Mouse (Mus musculus) heart, adult 9 months (tissue): Measurements from ENCODE around the gene Tas2r144.

Experiments used
- DNase-seq, 2 experiments: peaks; one replicate each; pipeline ENCODE4 v3.0.0; 2022; ENCODE audit warnings: low spot score in 2 of 2

The Tas2r144 gene

GRCm38 (mm10) chr6:42215028-42215427 lies at the start of gene Tas2r144:
Gene Tas2r144, plus strand, starts transcription at chr6:42215328.
- DNase-seq: no peak

- no peak for DNase-seq
Measured at GRCm38 (mm10) chr6:42182462-42182861, 32.7 kb upstream of the Tas2r144 start.

- no peak for DNase-seq
Measured at GRCm38 (mm10) chr6:42186230-42186629, 28.9 kb upstream of the Tas2r144 start.

DNA sequence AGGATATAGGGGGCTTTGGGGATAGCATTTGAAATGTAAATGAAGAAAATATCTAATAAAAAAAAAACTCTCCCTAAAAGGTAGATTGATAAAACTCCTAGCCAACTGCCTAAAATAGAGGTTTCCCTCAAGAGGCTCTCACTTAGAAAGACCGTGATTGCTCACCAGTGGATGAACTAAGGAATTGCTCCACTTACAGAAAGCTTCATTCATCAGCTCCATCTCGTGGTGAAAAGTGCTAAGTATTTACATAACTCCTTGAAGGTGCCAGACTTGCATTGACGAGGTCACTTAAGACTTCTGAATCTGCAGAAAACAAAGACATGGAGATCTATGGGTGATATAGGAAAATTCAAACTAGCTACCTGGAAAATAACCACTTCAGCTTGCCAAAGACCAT lies 17.4 kb upstream of the Tas2r144 start:
- DNase-seq: no peak

DNA sequence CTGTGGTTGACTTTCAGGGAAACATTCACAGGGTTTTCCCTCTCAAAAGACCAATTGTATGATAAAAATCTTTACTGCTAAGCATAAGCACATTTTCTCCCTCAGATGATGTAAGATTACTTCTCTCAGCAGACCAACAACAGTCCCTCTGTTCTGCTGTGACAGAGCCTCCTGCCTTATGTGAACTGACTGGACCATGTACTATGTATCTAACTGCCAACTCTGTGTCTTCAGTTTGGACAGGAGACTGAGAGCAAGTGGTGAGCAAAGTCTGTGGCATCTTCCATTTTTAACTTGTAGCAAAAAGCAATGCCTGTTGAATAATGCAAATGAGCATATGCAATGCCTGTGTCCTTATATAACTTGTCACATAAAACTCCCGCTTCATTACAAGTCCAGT lies 15.6 kb upstream of the Tas2r144 start:
- DNase-seq: no peak

- DNase-seq: no peak
Measured at GRCm38 (mm10) chr6:42222286-42222685, 7.2 kb downstream of the Tas2r144 start.

- no peak for DNase-seq
Measured at GRCm38 (mm10) chr6:42225046-42225445, 9.9 kb downstream of the Tas2r144 start.

GRCm38 (mm10) chr6:42227240-42228101 lies 12.3 kb downstream of the Tas2r144 start:
- peak in 1 of 2 experiments; percentile 58 for DNase-seq

DNA sequence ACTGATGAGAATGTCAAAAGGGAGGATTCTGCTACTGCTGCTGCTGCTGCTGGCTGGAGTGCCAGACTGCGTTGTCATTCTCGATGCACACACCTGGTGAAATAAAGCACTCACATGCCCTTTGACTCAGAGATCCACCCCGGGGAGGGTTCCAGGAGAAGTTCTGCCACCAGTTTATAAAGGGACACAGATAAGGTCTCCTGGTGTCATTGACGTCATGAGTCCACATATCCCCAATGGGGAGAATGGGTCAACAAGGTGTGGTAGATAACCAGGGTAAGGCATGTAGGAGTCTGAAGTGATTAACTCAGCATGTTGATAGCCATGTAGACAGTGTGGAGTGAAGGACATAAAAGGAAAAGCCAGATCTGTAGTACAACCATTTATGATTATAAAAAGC lies 14.5 kb downstream of the Tas2r144 start:
- DNase-seq: no peak

DNA sequence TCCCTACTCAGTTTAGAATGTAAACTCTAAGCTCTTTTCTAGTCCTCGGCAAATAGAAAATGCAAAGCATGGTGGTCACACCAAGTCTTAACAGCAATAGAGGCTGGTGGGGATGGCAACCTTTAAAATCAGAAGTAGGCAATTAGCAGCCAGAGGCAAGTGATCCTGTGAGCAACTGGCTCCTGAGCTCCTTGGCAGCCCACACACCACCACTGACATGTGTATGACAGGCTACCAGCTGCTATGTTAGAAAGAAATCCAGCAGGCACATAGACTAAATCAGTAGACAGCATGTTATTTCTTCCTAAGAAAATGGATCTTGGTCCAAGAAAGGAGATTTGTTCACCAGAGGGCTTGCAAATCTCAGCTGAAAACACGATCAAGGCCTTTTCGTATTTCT lies 16.1 kb downstream of the Tas2r144 start:
- DNase-seq: no peak

GRCm38 (mm10) chr6:42237276-42237805 lies 22.2 kb downstream of the Tas2r144 start:
- no peak for DNase-seq

- DNase-seq: peak in 1 of 2 experiments; percentile 52
Measured at GRCm38 (mm10) chr6:42241311-42242045, 26.4 kb downstream of the Tas2r144 start.

DNA sequence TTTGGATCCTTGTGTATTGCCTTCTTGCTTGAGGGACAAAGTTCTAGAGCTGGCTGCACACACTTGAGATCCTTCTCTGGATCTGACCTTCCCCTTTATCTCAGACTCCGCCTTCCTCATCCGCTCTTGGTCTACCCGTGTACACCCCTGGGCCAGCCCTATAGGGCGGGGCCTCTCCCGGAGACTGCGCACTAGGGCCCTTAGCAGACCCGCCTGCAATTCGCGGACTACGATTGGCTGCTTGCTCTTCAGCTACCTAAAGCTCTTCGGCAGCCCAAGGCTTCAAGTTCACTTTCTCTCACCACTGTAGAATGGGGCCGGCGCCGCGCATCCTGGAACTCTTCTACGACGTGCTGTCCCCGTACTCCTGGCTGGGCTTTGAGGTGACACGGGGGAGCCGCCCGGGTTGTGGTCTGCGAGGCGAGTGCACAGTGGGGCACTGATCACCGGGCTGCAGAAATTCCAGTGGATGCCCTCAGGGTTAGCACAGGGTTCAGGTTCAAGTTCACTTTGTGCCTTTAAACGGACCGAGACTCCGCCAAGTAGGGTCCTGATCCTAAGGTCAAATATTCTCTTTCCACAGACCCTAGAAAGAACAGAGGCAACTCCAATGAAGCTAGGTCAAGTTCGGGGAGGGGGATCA lies 30.7 kb downstream of the Tas2r144 start, which contains the start of gene Gstk1:
Gene Gstk1 (plus strand): TSS at position 225 of the 643 bp plus-strand sequence.
- peak; percentile 90 for DNase-seq

- no peak for DNase-seq
Measured at GRCm38 (mm10) chr6:42247173-42247572, 32.0 kb downstream of the Tas2r144 start.

- DNase-seq: no peak
Measured at GRCm38 (mm10) chr6:42247981-42248380, 32.9 kb downstream of the Tas2r144 start.

DNA sequence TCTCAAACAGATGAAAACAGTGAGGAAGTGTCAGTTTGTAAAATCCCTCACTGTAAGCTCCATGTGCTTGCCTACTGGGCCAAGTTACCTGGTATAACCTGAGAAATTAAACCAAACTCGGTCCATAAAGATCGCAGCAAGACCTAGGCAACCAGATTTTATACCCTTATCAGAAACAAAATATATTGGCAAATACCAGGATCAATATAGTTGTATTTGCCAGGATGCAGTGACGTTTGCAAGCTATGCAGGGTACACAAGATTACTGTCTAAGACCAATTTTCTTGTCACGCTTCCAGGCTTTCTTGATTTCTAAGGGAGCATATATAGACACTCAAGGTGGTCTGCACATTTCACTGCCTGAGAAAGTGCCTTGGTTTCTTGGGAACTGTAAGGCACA lies 36.7 kb downstream of the Tas2r144 start:
- no peak for DNase-seq

GRCm38 (mm10) chr6:42253103-42253502 lies 38.0 kb downstream of the Tas2r144 start:
- no peak for DNase-seq

DNA sequence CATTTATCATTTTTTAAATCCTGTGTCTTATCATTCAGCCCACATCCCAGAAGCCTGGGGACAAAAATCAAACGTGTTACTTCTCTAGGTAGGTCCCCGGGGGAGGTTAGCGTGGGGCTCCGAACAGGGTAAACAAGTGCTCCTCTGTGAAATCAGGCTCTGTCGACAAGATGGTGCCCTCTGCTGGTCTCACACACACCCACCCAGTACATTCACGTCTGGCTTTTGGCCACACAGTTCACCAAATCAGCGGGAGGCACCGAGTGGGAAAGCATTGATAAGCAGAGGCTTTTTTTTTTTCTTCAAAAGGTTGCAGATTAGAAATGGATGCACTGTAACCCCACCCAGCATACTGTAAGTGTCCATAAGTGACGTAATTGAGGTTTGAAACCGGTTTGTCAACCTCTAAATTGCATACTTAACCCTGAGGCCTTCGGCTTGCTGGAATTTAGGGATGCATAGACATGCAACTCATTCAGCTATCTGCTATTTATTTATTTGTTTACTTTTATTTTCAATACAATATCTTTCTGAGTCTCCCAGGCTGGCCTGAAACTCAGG lies 42.3 kb downstream of the Tas2r144 start:
- peak in 1 of 2 experiments; percentile 44 for DNase-seq

- DNase-seq: no peak
Measured at GRCm38 (mm10) chr6:42260430-42260829, 45.3 kb downstream of the Tas2r144 start.

GRCm38 (mm10) chr6:42261524-42262170 lies 46.5 kb downstream of the Tas2r144 start, which contains the start of gene Tmem139:
Gene Tmem139, plus strand, starts transcription at chr6:42261970.
- DNase-seq: no peak
